Mouse (Mus musculus): ENCODE measurements around the gene Bcl7c.

GRCm38 (mm10) chr7:127751619-127752018 is 42.9 kb upstream of the Bcl7c start:
- TF ChIP-seq CTCF (IDR thresholded peaks at IDR 0.05; ENCODE audit: insufficient read depth, low read depth, low read length) (no peak), POLR2A (IDR thresholded peaks at IDR 0.05; ENCODE audit: insufficient read depth, low read depth, low read length) (no peak)
